Mouse (Mus musculus): ENCODE measurements around the gene Gm2004. TPM values are rescaled to one million over a fixed set of nuclear protein-coding genes. Genes with fewer than 3 reads are reported as not detected.

The Gm2004 gene
- 1.1 TPM in 2 replicates for polyA plus RNA-seq (2015; fragmentation: Nextera tagmentation; extraction: Ambion mirVana)

GRCm38 (mm10) chr2:176149725-176150124 lies at the start of gene Gm2004:
Gene Gm2004 (minus strand): TSS chr2:176149825.

Other genes starting within 250 kb of the Gm2004 start
- gene Zfp966, start 218.7 kb downstream of the Gm2004 start, polyA plus RNA-seq (2015; fragmentation: Nextera tagmentation; extraction: Ambion mirVana) = 1.3 and 1.6 TPM in 2 replicates
- gene Gm2026, start 184.5 kb downstream of the Gm2004 start, polyA plus RNA-seq (2015; fragmentation: Nextera tagmentation; extraction: Ambion mirVana) = 19.1 and 28.0 TPM in 2 replicates
- gene 2210418O10Rik, start 76.7 kb upstream of the Gm2004 start, polyA plus RNA-seq (2015; fragmentation: Nextera tagmentation; extraction: Ambion mirVana) = 12.6 and 33.2 TPM in 2 replicates
- gene Gm11009, start 169.7 kb upstream of the Gm2004 start, polyA plus RNA-seq (2015; fragmentation: Nextera tagmentation; extraction: Ambion mirVana) = not detected in 2 replicates

Measured in adrenal gland, postnatal 0 days (tissue).